Mouse (Mus musculus) kidney, embryonic 14.5 days (tissue): ENCODE data around the gene Ccr4. TPM values are rescaled to one million over a fixed set of nuclear protein-coding genes. Genes with fewer than 3 reads are reported as not detected.

Source experiments
- ATAC-seq: fragments of 200-750 bp; cut with Nextera tagmentation; 2 replicates; pipeline ENCODE4 v1.8.0; 2017; ENCODE audit warnings: moderate number of reproducible peaks, mild to moderate bottlenecking, moderate TSS enrichment, moderate library complexity; ENCODE audit not compliant: low FRiP score, low TSS enrichment
- H3K27ac ChIP-seq: fragments of 300-500 bp; sonication (generic); 2 replicates; pipeline ENCODE4 v1.5.1; 2014; ENCODE audit warnings: low read depth, mild to moderate bottlenecking, low read length, moderate library complexity, mixed read lengths
- H3K27me3 ChIP-seq: fragments of 300-500 bp; sonication (generic); 2 replicates; pipeline ENCODE4 v1.6.1; 2014; ENCODE audit warnings: mild to moderate bottlenecking, low read length; ENCODE audit not compliant: control insufficient read depth, insufficient read depth
- H3K36me3 ChIP-seq: fragments of 300-500 bp; sonication (generic); 2 replicates; pipeline ENCODE4 v1.6.1; 2014; ENCODE audit warnings: low read length, mixed read lengths; ENCODE audit not compliant: control insufficient read depth, insufficient read depth
- H3K4me1 ChIP-seq: fragments of 300-500 bp; sonication (generic); 2 replicates; pipeline ENCODE4 v1.6.1; 2014; ENCODE audit warnings: low read length, mixed read lengths; ENCODE audit not compliant: control insufficient read depth, insufficient read depth
- H3K4me2 ChIP-seq: fragments of 300-500 bp; sonication (generic); replicated peaks from 2 replicates; pipeline ENCODE4 v1.6.1; 2014; ENCODE audit warnings: low read depth, mild to moderate bottlenecking, low read length
- H3K4me3 ChIP-seq: fragments of 300-500 bp; sonication (generic); 2 replicates; pipeline ENCODE4 v1.5.1; 2014; ENCODE audit warnings: mild to moderate bottlenecking, low read length
- H3K9ac ChIP-seq: fragments of 300-500 bp; sonication (generic); 2 replicates; pipeline ENCODE4 v1.6.1; 2014; ENCODE audit warnings: low read depth, mild to moderate bottlenecking, low read length, moderate library complexity
- H3K9me3 ChIP-seq: fragments of 300-500 bp; sonication (generic); 2 replicates; pipeline ENCODE4 v1.6.1; 2016; ENCODE audit warnings: low read length; ENCODE audit not compliant: control insufficient read depth
- WGBS: fragments of 180-500 bp; shearing (Covaris S2); extraction: QIAGEN DNeasy Blood & Tissue Kit; methylation state at CpG from one replicate; pipeline ENCODE4 v1.1.7; 2014; 5-methylcytosine and 5-hydroxymethylcytosine counted together
- polyA plus RNA-seq: library from polyadenylated mRNA; unstranded; fragments of >200 nt; fragmentation: Nextera tagmentation; extraction: Ambion mirVana; gene quantifications from 2 replicates; pipeline ENCODE4 v1.2.1, GENCODE M21; 2014

Ccr4 gene
- 0.68 and 0.94 TPM in 2 replicates for polyA plus RNA-seq

DNA sequence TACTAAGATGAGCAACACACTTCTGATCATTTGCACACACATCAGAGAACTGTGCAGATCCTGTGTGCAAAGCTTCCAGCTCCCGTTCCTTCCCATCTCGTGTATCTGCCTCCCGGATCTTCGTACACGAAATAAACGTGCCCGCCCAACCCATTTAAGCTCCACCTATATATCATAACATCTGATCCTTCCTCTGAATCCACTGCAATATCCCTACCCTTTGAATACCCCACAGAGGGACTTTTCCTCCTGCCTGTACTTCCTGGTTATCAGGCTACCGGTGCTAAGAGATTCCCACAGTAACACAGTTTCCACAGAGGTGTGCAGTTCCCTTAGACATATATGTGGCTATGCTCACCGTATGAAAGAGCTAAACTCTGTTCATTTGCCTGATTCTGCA lies at the start of gene Ccr4:
Ccr4 (minus strand) TSS at position 101 of the 400 bp plus-strand sequence.
- H3K27me3 ChIP-seq: no peaks in the 10 kb centered on the region
- ATAC-seq: no peak
- H3K4me2 ChIP-seq: no peak within 1 kb of the TSS
- H3K9me3 ChIP-seq: no peaks in the 10 kb centered on the region
- no peak within 1 kb of the TSS for H3K4me3 ChIP-seq
- H3K9ac ChIP-seq: no peak within 1 kb of the TSS
- H3K27ac ChIP-seq: no peak within 1 kb of the TSS
- H3K36me3 ChIP-seq: peaks cover 2% of the 10 kb centered on the region; the same call in 1 of the 2 replicates
- 90% methylated on average over 9 of the region's 9 CpGs for WGBS
- no peaks in the 10 kb centered on the region for H3K4me1 ChIP-seq

DNA sequence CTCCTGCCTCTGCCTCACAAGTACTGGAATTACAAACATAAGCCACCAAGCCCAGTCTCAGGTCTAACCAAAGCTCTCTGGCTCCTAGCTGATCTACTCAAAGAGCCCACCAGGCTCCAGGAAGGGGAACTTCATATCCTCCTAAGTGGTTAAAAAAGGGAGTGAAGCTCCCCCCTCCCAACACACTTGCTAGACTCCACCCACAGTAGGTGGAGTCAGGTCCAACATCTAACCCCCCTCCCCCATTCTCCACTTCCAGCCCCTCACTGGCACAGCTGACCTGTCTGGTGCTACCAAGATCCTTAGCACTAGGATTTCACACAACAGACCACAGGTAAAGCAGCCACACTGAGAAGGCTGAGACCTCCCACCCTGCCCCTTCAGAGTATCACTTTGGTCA lies 49.1 kb upstream of the Ccr4 start:
- H3K4me1 ChIP-seq: peaks cover 17% of the 10 kb centered on the region; the same call in 1 of the 2 replicates
- H3K27me3 ChIP-seq: no peaks in the 10 kb centered on the region
- H3K27ac ChIP-seq: no peak overlapping the region

GRCm38 (mm10) chr9:114550033-114550432 lies 45.3 kb upstream of the Ccr4 start:
- H3K9ac ChIP-seq: no peak overlapping the region
- no peak overlapping the region for H3K4me3 ChIP-seq
- H3K4me1 ChIP-seq: peaks cover 47% of the 10 kb centered on the region

More for the DNA sequence above, 49.1 kb upstream of the Ccr4 start:
- Histone ChIP-seq H3K9ac (no peak overlapping the region), H3K4me3 (no peak overlapping the region), H3K4me2 (no peak overlapping the region), H3K9me3 (no peaks in the 10 kb centered on the region), H3K36me3 (no peaks in the 10 kb centered on the region)
- ATAC-seq: no peak

DNA sequence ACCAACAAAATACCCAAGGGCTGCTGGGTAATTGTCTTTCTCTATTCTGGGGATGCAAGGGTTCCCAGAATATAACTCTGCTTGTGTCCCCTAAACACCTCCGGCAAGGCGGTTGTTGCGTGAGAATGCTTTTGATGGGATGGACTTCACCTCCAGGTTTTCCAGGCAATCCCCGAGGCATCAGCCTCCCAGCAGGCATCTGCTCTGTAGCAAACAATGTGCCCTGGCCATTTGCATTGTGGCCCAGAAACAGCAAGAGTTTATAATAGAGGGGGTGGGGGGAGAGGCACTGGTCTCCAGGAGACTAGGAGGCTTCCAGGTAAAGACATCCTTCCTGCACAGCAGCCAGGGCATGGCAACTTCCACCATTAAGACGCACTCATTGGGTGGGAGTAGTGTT lies 44.4 kb upstream of the Ccr4 start:
- ATAC-seq: no peak
- 36% methylated on average over 5 of the region's 5 CpGs for WGBS
- H3K4me1 ChIP-seq: peaks cover 47% of the 10 kb centered on the region
- no peaks in the 10 kb centered on the region for H3K27me3 ChIP-seq
- no peaks in the 10 kb centered on the region for H3K36me3 ChIP-seq
- H3K4me3 ChIP-seq: no peak overlapping the region
- H3K4me2 ChIP-seq: no peak overlapping the region
- H3K9me3 ChIP-seq: no peaks in the 10 kb centered on the region
- H3K9ac ChIP-seq: no peak overlapping the region
- no peak overlapping the region for H3K27ac ChIP-seq

More at GRCm38 (mm10) chr9:114550033-114550432, 45.3 kb upstream of the Ccr4 start:
- Histone ChIP-seq H3K9me3 (no peaks in the 10 kb centered on the region), H3K27ac (no peak overlapping the region), H3K4me2 (no peak overlapping the region), H3K27me3 (no peaks in the 10 kb centered on the region), H3K36me3 (no peaks in the 10 kb centered on the region)
- ATAC-seq: no peak
- 39% methylated on average over 6 of the region's 6 CpGs for WGBS

DNA sequence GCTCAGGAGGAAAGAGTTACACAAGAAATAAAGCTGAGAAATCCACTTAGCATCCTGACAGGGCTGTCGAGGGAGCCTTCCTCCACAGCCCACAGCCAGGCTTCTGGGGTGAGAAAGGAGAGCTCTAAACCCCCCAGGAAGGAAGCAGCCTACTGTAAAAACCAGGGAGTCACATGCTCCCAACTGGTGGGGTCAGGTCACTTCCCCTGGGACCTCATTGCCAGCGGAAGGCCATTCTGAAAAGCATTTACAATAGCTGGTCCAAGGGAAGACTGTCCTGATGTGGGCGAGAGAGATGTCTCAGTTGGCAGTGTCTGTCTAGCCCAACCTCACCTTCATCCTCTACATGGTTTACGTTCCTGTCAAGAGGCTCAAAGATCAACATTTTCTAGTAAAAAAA lies 43.8 kb upstream of the Ccr4 start:
- H3K27ac ChIP-seq: peak overlapping the region; percentile 79
- no peaks in the 10 kb centered on the region for H3K9me3 ChIP-seq
- no peak overlapping the region for H3K4me3 ChIP-seq
- no peak for ATAC-seq
- H3K4me2 ChIP-seq: no peak overlapping the region
- peaks cover 49% of the 10 kb centered on the region for H3K4me1 ChIP-seq
- WGBS: 29% methylated on average over 4 of the region's 4 CpGs
- H3K27me3 ChIP-seq: no peaks in the 10 kb centered on the region
- no peaks in the 10 kb centered on the region for H3K36me3 ChIP-seq
- H3K9ac ChIP-seq: no peak overlapping the region; the same call in 1 of the 2 replicates

DNA sequence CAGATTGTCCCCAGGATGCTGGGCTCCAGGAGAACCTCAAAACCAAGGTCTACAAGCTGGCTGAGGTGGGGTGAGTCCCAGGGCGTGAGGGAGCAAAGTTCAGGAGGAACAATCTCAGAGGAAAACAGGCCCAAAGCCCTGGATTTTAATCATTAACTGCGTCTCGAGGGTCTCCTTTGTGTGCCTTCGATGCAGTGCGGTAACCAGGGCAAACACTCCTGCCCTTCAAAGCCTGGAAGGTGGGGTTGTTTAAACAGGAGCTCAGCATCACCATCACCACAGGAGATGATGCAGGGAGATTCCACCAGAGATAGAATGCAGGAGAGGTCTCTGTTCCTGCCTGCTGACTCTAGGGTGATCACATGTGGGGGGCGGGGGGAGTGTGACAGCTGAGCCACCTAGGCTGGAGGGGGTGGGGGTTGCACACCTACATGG lies 42.9 kb upstream of the Ccr4 start:
- ATAC-seq: peak; percentile 41; the same call in 1 of the 2 replicates
- H3K4me2 ChIP-seq: no peak overlapping the region
- no peak overlapping the region for H3K4me3 ChIP-seq
- no peaks in the 10 kb centered on the region for H3K9me3 ChIP-seq
- peak overlapping the region; percentile 79 for H3K27ac ChIP-seq
- no peaks in the 10 kb centered on the region for H3K27me3 ChIP-seq
- no peaks in the 10 kb centered on the region for H3K36me3 ChIP-seq
- 49% methylated on average over 6 of the region's 6 CpGs for WGBS
- H3K9ac ChIP-seq: no peak overlapping the region
- H3K4me1 ChIP-seq: peaks cover 49% of the 10 kb centered on the region

GRCm38 (mm10) chr9:114546765-114547164 lies 42.0 kb upstream of the Ccr4 start:
- 52% methylated on average over 12 of the region's 12 CpGs for WGBS
- Histone ChIP-seq H3K36me3 (no peaks in the 10 kb centered on the region), H3K9me3 (no peaks in the 10 kb centered on the region), H3K4me1 (peaks cover 49% of the 10 kb centered on the region), H3K4me2 (no peak overlapping the region), H3K27me3 (no peaks in the 10 kb centered on the region), H3K4me3 (no peak overlapping the region), H3K27ac (peak overlapping the region; percentile 79; the same call in 1 of the 2 replicates), H3K9ac (no peak overlapping the region)
- no peak for ATAC-seq

DNA sequence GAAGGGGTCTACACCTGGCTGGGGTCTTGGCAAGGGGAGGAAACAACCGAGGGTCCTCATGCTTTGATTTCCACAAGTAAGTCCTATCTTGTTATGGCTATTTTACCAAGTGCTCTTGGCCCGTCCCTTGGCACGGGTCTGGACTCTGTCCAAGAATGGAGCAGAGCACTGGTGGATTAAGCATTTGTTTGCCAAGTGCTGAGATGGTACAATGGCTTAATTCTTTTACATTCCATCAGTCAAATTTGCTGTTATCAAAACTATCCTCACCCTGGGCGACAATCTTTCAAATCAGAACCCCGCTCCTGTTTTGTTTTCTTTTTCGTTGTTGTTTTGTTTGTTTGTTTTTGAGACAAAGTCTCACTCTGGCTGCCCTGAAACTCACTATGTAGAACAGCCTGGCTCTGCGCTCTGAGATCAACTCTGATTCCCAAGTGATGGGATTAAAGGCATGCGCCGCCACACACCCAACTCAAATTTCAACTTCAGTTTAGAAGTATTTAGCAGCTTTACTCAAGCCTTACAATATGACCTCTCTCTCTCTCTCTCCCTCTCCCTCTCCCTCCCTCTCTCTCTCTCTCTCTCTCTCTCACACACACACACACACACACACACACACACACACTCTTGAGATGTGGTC lies 40.2 kb upstream of the Ccr4 start:
- Histone ChIP-seq H3K4me3 (no peak overlapping the region), H3K36me3 (no peaks in the 10 kb centered on the region), H3K9me3 (no peaks in the 10 kb centered on the region), H3K27me3 (no peaks in the 10 kb centered on the region), H3K4me1 (peaks cover 52% of the 10 kb centered on the region), H3K9ac (no peak overlapping the region; the same call in 1 of the 2 replicates), H3K27ac (peak overlapping the region; percentile 62; the same call in 1 of the 2 replicates), H3K4me2 (peak overlapping the region; percentile 31; the same call in 1 of the 2 replicates)
- ATAC-seq: no peak
- 22% methylated on average over 9 of the region's 9 CpGs for WGBS
